Mouse (Mus musculus): ENCODE results near the gene Slc26a3. TPM values are rescaled to one million over a fixed set of nuclear protein-coding genes. Genes with fewer than 3 reads are reported as not detected.

The Slc26a3 gene
- total and polyA plus RNA-seq, 2 experiments from 2014 or later = 0.72 to 1.9 TPM

- ATAC-seq (ENCODE audit: insufficient read depth, low read depth) (no peak), DNase-seq (ENCODE audit: low spot score) (peak; percentile 25)
- WGBS = 44% methylated on average over 6 of the region's 6 CpGs
- Histone ChIP-seq H3K4me3 (ENCODE audit: low read depth, low read length) (no peak overlapping the region), H3K9me3 (replicated peaks; ENCODE audit: control insufficient read depth, low read length) (no peaks in the 10 kb centered on the region), H3K4me2 (ENCODE audit: low read depth, low read length) (no peak overlapping the region), H3K9ac (replicated peaks; ENCODE audit: low read depth, low read length) (no peak overlapping the region), H3K27ac (ENCODE audit: low read depth) (no peak overlapping the region), H3K27me3 (ENCODE audit: control insufficient read depth, insufficient read depth, low read length) (no peaks in the 10 kb centered on the region), H3K36me3 (replicated peaks; ENCODE audit: control insufficient read depth, insufficient read depth, low read length) (peaks cover 42% of the 10 kb centered on the region), H3K4me1 (ENCODE audit: control insufficient read depth, insufficient read depth) (no peaks in the 10 kb centered on the region)
- TF ChIP-seq CTCF (IDR thresholded peaks at IDR 0.05; ENCODE audit: low read depth) (no peak), EP300 (IDR thresholded peaks at IDR 0.05; ENCODE audit: low read depth) (no peak)
These were observed 95.8 kb downstream of the Slc26a3 start for GRCm38 (mm10) chr12:31486431-31486830.

DNA sequence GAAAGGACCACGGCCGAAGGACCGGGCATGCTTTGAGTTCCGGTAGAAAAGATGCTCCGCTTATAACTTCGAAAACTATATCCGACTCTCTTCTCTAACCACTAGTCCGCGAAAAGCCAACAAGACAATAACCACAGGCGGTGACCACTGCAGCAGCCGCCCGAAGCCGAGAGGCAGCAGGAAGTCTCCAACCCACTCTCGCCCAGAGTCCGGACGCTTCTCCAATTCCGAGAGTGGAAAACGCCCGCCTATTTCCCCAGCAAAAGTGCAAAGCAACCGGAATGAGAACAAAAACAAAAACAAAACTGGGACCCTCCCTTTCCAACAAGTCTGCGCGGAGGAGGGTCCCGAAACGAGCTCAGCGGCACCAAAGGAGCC lies 108.3 kb downstream of the Slc26a3 start:
- DNase-seq (ENCODE audit: low spot score) = no peak
- Histone ChIP-seq H3K9ac (replicated peaks; ENCODE audit: low read depth, low read length) (peak overlapping the region; percentile 80), H3K4me2 (ENCODE audit: low read depth, low read length) (peak overlapping the region; percentile 81), H3K4me1 (ENCODE audit: control insufficient read depth, insufficient read depth) (peaks cover 9% of the 10 kb centered on the region), H3K36me3 (replicated peaks; ENCODE audit: control insufficient read depth, insufficient read depth, low read length) (peaks cover 6% of the 10 kb centered on the region), H3K4me3 (ENCODE audit: low read depth, low read length) (peak overlapping the region; percentile 97), H3K9me3 (replicated peaks; ENCODE audit: control insufficient read depth, low read length) (no peaks in the 10 kb centered on the region), H3K27me3 (ENCODE audit: control insufficient read depth, insufficient read depth, low read length) (no peaks in the 10 kb centered on the region), H3K27ac (ENCODE audit: low read depth) (peak overlapping the region; percentile 89)
- no peak for TF ChIP-seq CTCF (IDR thresholded peaks at IDR 0.05; ENCODE audit: low read depth)
- WGBS = 1% methylated on average over 25 of the region's 25 CpGs
- no peak for ATAC-seq (ENCODE audit: insufficient read depth, low read depth)

- no peaks in the 10 kb centered on the region for H3K9me3 ChIP-seq (replicated peaks; ENCODE audit: control insufficient read depth, low read length)
- peak; percentile 92 for DNase-seq (ENCODE audit: low spot score)
These were observed 108.9 kb downstream of the Slc26a3 start, which contains the start of gene Cbll1 for GRCm38 (mm10) chr12:31499314-31500131. Gene Cbll1, minus strand, starts transcription at chr12:31499616.

DNA sequence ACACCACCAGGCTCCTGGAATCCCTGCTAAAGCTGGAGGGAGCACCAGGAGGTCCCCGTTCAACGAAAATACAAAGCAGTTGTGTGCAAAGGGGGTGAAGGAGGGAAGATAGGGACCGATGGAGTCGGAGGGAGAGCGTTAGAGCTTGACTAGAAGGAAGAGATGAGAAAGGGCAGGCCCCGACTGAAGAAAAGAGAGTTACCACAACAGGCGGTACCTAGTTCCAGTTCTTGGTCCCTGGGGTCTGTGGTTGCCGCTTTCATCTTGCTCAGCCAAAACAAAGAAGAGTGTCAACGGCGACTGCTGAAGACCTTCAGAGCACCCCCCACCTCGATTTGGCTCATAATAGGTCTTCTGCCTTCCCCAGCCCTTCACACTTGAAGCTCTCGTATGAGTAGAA lies 109.5 kb downstream of the Slc26a3 start:
- peak overlapping the region; percentile 89 for H3K27ac ChIP-seq (ENCODE audit: low read depth)
- H3K27me3 ChIP-seq (ENCODE audit: control insufficient read depth, insufficient read depth, low read length) = no peaks in the 10 kb centered on the region
- 3% methylated on average over 12 of the region's 12 CpGs for WGBS
- H3K9ac ChIP-seq (replicated peaks; ENCODE audit: low read depth, low read length) = peak overlapping the region; percentile 80
- ATAC-seq (ENCODE audit: insufficient read depth, low read depth) = no peak
- H3K36me3 ChIP-seq (replicated peaks; ENCODE audit: control insufficient read depth, insufficient read depth, low read length) = no peaks in the 10 kb centered on the region
- peak overlapping the region; percentile 81 for H3K4me2 ChIP-seq (ENCODE audit: low read depth, low read length)
- DNase-seq (ENCODE audit: low spot score) = no peak
- H3K9me3 ChIP-seq (replicated peaks; ENCODE audit: control insufficient read depth, low read length) = no peaks in the 10 kb centered on the region
- peak overlapping the region; percentile 97 for H3K4me3 ChIP-seq (ENCODE audit: low read depth, low read length)
- H3K4me1 ChIP-seq (ENCODE audit: control insufficient read depth, insufficient read depth) = peaks cover 9% of the 10 kb centered on the region
- TF ChIP-seq EP300 (IDR thresholded peaks at IDR 0.05; ENCODE audit: low read depth) = no peak
- TF ChIP-seq CTCF (IDR thresholded peaks at IDR 0.05; ENCODE audit: low read depth) = no peak

More at GRCm38 (mm10) chr12:31499314-31500131, 108.9 kb downstream of the Slc26a3 start, which contains the start of gene Cbll1:
- H3K4me1 ChIP-seq (ENCODE audit: control insufficient read depth, insufficient read depth) = peaks cover 9% of the 10 kb centered on the region
- H3K4me2 ChIP-seq (ENCODE audit: low read depth, low read length) = peak within 1 kb of the TSS; percentile 81
- under 1% methylated on average over 68 of the region's 68 CpGs for WGBS
- peak within 1 kb of the TSS; percentile 80 for H3K9ac ChIP-seq (replicated peaks; ENCODE audit: low read depth, low read length)
- ATAC-seq (ENCODE audit: insufficient read depth, low read depth) = peak; percentile 98
- no peak for TF ChIP-seq EP300 (IDR thresholded peaks at IDR 0.05; ENCODE audit: low read depth)
- no peak; the same call in 1 of the 2 replicates for TF ChIP-seq CTCF (IDR thresholded peaks at IDR 0.05; ENCODE audit: low read depth)
- H3K27me3 ChIP-seq (ENCODE audit: control insufficient read depth, insufficient read depth, low read length) = no peaks in the 10 kb centered on the region
- peak within 1 kb of the TSS; percentile 89 for H3K27ac ChIP-seq (ENCODE audit: low read depth)
- H3K4me3 ChIP-seq (ENCODE audit: low read depth, low read length) = peak within 1 kb of the TSS; percentile 97
- peaks cover under 1% of the 10 kb centered on the region for H3K36me3 ChIP-seq (replicated peaks; ENCODE audit: control insufficient read depth, insufficient read depth, low read length)

GRCm38 (mm10) chr12:31501266-31501665 lies 110.6 kb downstream of the Slc26a3 start:
- DNase-seq (ENCODE audit: low spot score) = no peak
- Histone ChIP-seq H3K36me3 (replicated peaks; ENCODE audit: control insufficient read depth, insufficient read depth, low read length) (no peaks in the 10 kb centered on the region), H3K27ac (ENCODE audit: low read depth) (no peak overlapping the region), H3K27me3 (ENCODE audit: control insufficient read depth, insufficient read depth, low read length) (no peaks in the 10 kb centered on the region), H3K9ac (replicated peaks; ENCODE audit: low read depth, low read length) (no peak overlapping the region), H3K4me1 (ENCODE audit: control insufficient read depth, insufficient read depth) (peaks cover 9% of the 10 kb centered on the region), H3K9me3 (replicated peaks; ENCODE audit: control insufficient read depth, low read length) (no peaks in the 10 kb centered on the region), H3K4me2 (ENCODE audit: low read depth, low read length) (no peak overlapping the region), H3K4me3 (ENCODE audit: low read depth, low read length) (no peak overlapping the region)
- TF ChIP-seq EP300 (IDR thresholded peaks at IDR 0.05; ENCODE audit: low read depth) (no peak), CTCF (IDR thresholded peaks at IDR 0.05; ENCODE audit: low read depth) (no peak)
- no peak for ATAC-seq (ENCODE audit: insufficient read depth, low read depth)
- 54% methylated on average over 4 of the region's 4 CpGs for WGBS
